Mouse (Mus musculus): Measurements from ENCODE around the gene Tmem44. TPM values are rescaled to one million over a fixed set of nuclear protein-coding genes. Genes with fewer than 3 reads are reported as not detected.

Gene Tmem44
- polyA plus RNA-seq, 1 experiment from 2014 or later: 19.3 TPM

Other genes with a start within 250 kb of the Tmem44 start
- gene Gp5, start 240.1 kb downstream of the Tmem44 start, polyA plus RNA-seq (2015; fragmentation: Nextera tagmentation; extraction: Ambion mirVana): 0.97 and 1.1 TPM in 2 replicates
- 7.2 and 7.8 TPM in 2 replicates for gene Atp13a3, start 144.9 kb downstream of the Tmem44 start, polyA plus RNA-seq (2015; fragmentation: Nextera tagmentation; extraction: Ambion mirVana)
- 28.2 and 37.5 TPM in 2 replicates for gene Lsg1, start 36.8 kb upstream of the Tmem44 start, polyA plus RNA-seq (2015; fragmentation: Nextera tagmentation; extraction: Ambion mirVana)
- gene Fam43a, start 48.9 kb upstream of the Tmem44 start, polyA plus RNA-seq (2015; fragmentation: Nextera tagmentation; extraction: Ambion mirVana): 19.7 and 20.4 TPM in 2 replicates